Mouse (Mus musculus): ENCODE measurements around the gene Efna5. TPM values are rescaled to one million over a fixed set of nuclear protein-coding genes. Genes with fewer than 3 reads are reported as not detected.

Efna5 gene
- 10 to 100 TPM; 24.5 to 30.3 TPM for total RNA-seq (2021)
- long read RNA-seq, experiment 1, partial matches to known transcripts = 0 of 5 reads
- long read RNA-seq, experiment 1, other reads (novel, unspliced or antisense) = 5 of 5 reads
- long read RNA-seq, experiment 2, partial matches to known transcripts = 0 of 2 reads
- long read RNA-seq, experiment 2, other reads (novel, unspliced or antisense) = 2 of 2 reads

GRCm38 (mm10) chr17:62881176-62881790, at the start of gene Efna5:
Gene Efna5 (minus strand): TSS chr17:62881317.
- peak; percentile 57 for DNase-seq

GRCm38 (mm10) chr17:62915304-62915703, 34.2 kb upstream of the Efna5 start:
- no peak for DNase-seq

- no peak for DNase-seq
Measured at GRCm38 (mm10) chr17:62905692-62906445, 24.8 kb upstream of the Efna5 start.

GRCm38 (mm10) chr17:62899066-62899465, 17.9 kb upstream of the Efna5 start:
- DNase-seq = no peak

- DNase-seq = no peak
Measured at GRCm38 (mm10) chr17:62889991-62890390, 8.9 kb upstream of the Efna5 start.

- DNase-seq = peak; percentile 91
Measured at GRCm38 (mm10) chr17:62884129-62884506, 3.0 kb upstream of the Efna5 start.

GRCm38 (mm10) chr17:62883476-62884128, 2.5 kb upstream of the Efna5 start:
- DNase-seq = peak; percentile 75

GRCm38 (mm10) chr17:62882726-62883475, 1.8 kb upstream of the Efna5 start:
- peak; percentile 88 for DNase-seq

- DNase-seq = peak; percentile 75
Measured at GRCm38 (mm10) chr17:62881791-62882725, 941 bp upstream of the Efna5 start.

GRCm38 (mm10) chr17:62880311-62881175, 574 bp downstream of the Efna5 start:
- DNase-seq = peak; percentile 64

- peak; percentile 73 for DNase-seq
Measured at GRCm38 (mm10) chr17:62879526-62880310, 1.4 kb downstream of the Efna5 start.

GRCm38 (mm10) chr17:62875727-62876126, 5.4 kb downstream of the Efna5 start:
- peak; percentile 37 for DNase-seq

GRCm38 (mm10) chr17:62871928-62872327, 9.2 kb downstream of the Efna5 start:
- DNase-seq = no peak

- DNase-seq = no peak
Measured at GRCm38 (mm10) chr17:62871191-62871590, 9.9 kb downstream of the Efna5 start.

GRCm38 (mm10) chr17:62870446-62870845, 10.7 kb downstream of the Efna5 start:
- DNase-seq = no peak

GRCm38 (mm10) chr17:62864966-62865365, 16.2 kb downstream of the Efna5 start:
- no peak for DNase-seq

- DNase-seq = no peak
Measured at GRCm38 (mm10) chr17:62863004-62863403, 18.1 kb downstream of the Efna5 start.

GRCm38 (mm10) chr17:62862298-62862999, 18.7 kb downstream of the Efna5 start:
- no peak for DNase-seq

Data from adrenal gland, postnatal 10 days (tissue).